ENCODE assay signal across 21 mouse cellular contexts in genomic region chr13:60553326-60553725, GRCm38 (mm10). TPM values are rescaled to one million over a fixed set of nuclear protein-coding genes. Genes with fewer than 3 reads are reported as not detected.
DNase-seq lines count a peak whose midpoint lies in the region; ATAC-seq lines count a peak whose summit lies in the region.
"Had no signal": no experiment of that assay in that cellular context is flagged by ENCODE, and none has a peak within 500 bp of the region (broad histone marks: within the 10 kb centered on the region; RNA-seq: fewer than 3 reads in every experiment).

No protein-coding gene starts in this region.

- H3K9ac ChIP-seq in midbrain, embryonic 11.5 days (ENCODE audit: low read length), result no peak overlapping the region
- no peak overlapping the region for H3K9ac ChIP-seq in midbrain, embryonic 16.5 days (ENCODE audit: low read depth, low read length)
- H3K9ac ChIP-seq: forebrain, embryonic 13.5 days; hindbrain, embryonic 13.5 days; intestine, embryonic 15.5 days had no signal

- ATAC-seq in midbrain, embryonic 11.5 days (ENCODE audit: low FRiP score), result no peak
- no peak for ATAC-seq in midbrain, embryonic 16.5 days
- ATAC-seq: activated CD4-positive, CD25-positive, alpha-beta regulatory T cell, adult 4 months; forebrain, embryonic 13.5 days; forebrain, embryonic 16.5 days; hindbrain, embryonic 16.5 days; intestine, embryonic 15.5 days had no signal

- H3K27ac ChIP-seq in midbrain, embryonic 11.5 days (ENCODE audit: low read depth, low read length), result no peak overlapping the region
- H3K27ac ChIP-seq in midbrain, embryonic 16.5 days (ENCODE audit: low read length), result no peak overlapping the region
- H3K27ac ChIP-seq: forebrain, embryonic 10.5 days; forebrain, embryonic 13.5 days; hindbrain, embryonic 10.5 days; hindbrain, embryonic 13.5 days; intestine, embryonic 15.5 days had no signal

- no peak overlapping the region for H3K4me3 ChIP-seq in midbrain, embryonic 11.5 days (ENCODE audit: low read depth, low read length)
- H3K4me3 ChIP-seq in midbrain, embryonic 16.5 days (ENCODE audit: low read depth, low read length), result no peak overlapping the region
- H3K4me3 ChIP-seq: forebrain, embryonic 10.5 days; forebrain, embryonic 13.5 days; hindbrain, embryonic 10.5 days; hindbrain, embryonic 13.5 days; intestine, embryonic 15.5 days had no signal

- H3K4me2 ChIP-seq in midbrain, embryonic 11.5 days, result no peak overlapping the region
- H3K4me2 ChIP-seq in midbrain, embryonic 16.5 days (ENCODE audit: low read length), result no peak overlapping the region
- H3K4me2 ChIP-seq: forebrain, embryonic 13.5 days; heart, embryonic 11.5 days; hindbrain, embryonic 13.5 days; intestine, embryonic 15.5 days had no signal

- H3K9me3 ChIP-seq in midbrain, embryonic 11.5 days (ENCODE audit: control insufficient read depth, low read length), result no peaks in the 10 kb centered on the region
- no peaks in the 10 kb centered on the region for H3K9me3 ChIP-seq in midbrain, embryonic 16.5 days (replicated peaks; ENCODE audit: control insufficient read depth, low read length, poor library complexity, severe bottlenecking)
- H3K9me3 ChIP-seq: forebrain, embryonic 10.5 days; forebrain, embryonic 13.5 days; hindbrain, embryonic 10.5 days; hindbrain, embryonic 13.5 days; intestine, embryonic 15.5 days had no signal

- peak; percentile 60 for DNase-seq in adrenal gland, adult 2 months
- no peak for DNase-seq in adrenal gland, adult 18-20 months (ENCODE audit: low spot score in 2 of 2)
- DNase-seq in midbrain, embryonic 11.5 days (ENCODE audit: low spot score, missing footprints), result peak; percentile 44
- DNase-seq in adrenal gland, postnatal 25 days, result peak; percentile 43
- DNase-seq in heart, postnatal 4 days, result no peak
- DNase-seq: cerebellum, adult 11 months; cerebellum, adult 2 months; cerebellum, adult 9-11 months; gastrocnemius, postnatal 14 days; heart, adult 11 months; kidney, adult 11 months had no signal

- H3K36me3 ChIP-seq in midbrain, embryonic 11.5 days (ENCODE audit: control insufficient read depth, insufficient read depth, low read length), result no peaks in the 10 kb centered on the region
- H3K36me3 ChIP-seq in midbrain, embryonic 16.5 days (ENCODE audit: control insufficient read depth, insufficient read depth, low read length), result no peaks in the 10 kb centered on the region
- H3K36me3 ChIP-seq: forebrain, embryonic 10.5 days; hindbrain, embryonic 10.5 days; hindbrain, embryonic 13.5 days; intestine, embryonic 15.5 days had no signal

- H3K27me3 ChIP-seq in midbrain, embryonic 11.5 days (ENCODE audit: control insufficient read depth, insufficient read depth, low read length), result no peaks in the 10 kb centered on the region
- H3K27me3 ChIP-seq in midbrain, embryonic 16.5 days (ENCODE audit: control insufficient read depth, insufficient read depth, low read depth, low read length), result no peaks in the 10 kb centered on the region
- H3K27me3 ChIP-seq: forebrain, embryonic 13.5 days; hindbrain, embryonic 13.5 days; intestine, embryonic 15.5 days had no signal

- 76% methylated on average over 3 of the region's 3 CpGs for WGBS in midbrain, embryonic 11.5 days
- 81% methylated on average over 3 of the region's 3 CpGs for WGBS in midbrain, embryonic 16.5 days

- H3K4me1 ChIP-seq in midbrain, embryonic 11.5 days (ENCODE audit: control insufficient read depth, insufficient read depth, low read length), result no peaks in the 10 kb centered on the region
- H3K4me1 ChIP-seq in midbrain, embryonic 16.5 days (ENCODE audit: control insufficient read depth, insufficient read depth, low read length), result no peaks in the 10 kb centered on the region
- H3K4me1 ChIP-seq: forebrain, embryonic 13.5 days; hindbrain, embryonic 10.5 days; hindbrain, embryonic 13.5 days; intestine, embryonic 15.5 days had no signal

RNA-seq across cellular contexts. Expression of gene Dapk1, which starts 48.4 kb away (rescaled TPM):
- 10 to 100 TPM; 15.5 to 18.9 TPM for total RNA-seq in adrenal gland, adult 2 months (2021)
- polyA plus RNA-seq in adrenal gland, adult 2 months (2012; rRNA removed), result 25.8 and 29.9 TPM in 2 replicates
- total RNA-seq in adrenal gland, adult 18-20 months (2021), result 10 to 100 TPM; 16.3 to 22.5 TPM
- polyA plus RNA-seq in midbrain, embryonic 11.5 days (2014; fragmentation: Nextera tagmentation; extraction: Ambion mirVana), result 15.2 and 17.2 TPM in 2 replicates
- 44.6 and 47.5 TPM in 2 replicates for polyA plus RNA-seq in midbrain, embryonic 16.5 days (2015; fragmentation: Nextera tagmentation; extraction: Ambion mirVana)
- total RNA-seq in adrenal gland, postnatal 25 days (2021), result 10.8 and 11.5 TPM in 2 replicates
- total RNA-seq in heart, postnatal 4 days (2021), result 10 to 100 TPM; 15.9 to 22.7 TPM

Comparison
In these comparisons a context has a peak if more than half of its experiments do, and no peak if none do; other contexts are left out.
1. DNase-seq: peak in adrenal gland, adult 2 months (single experiment), midbrain, embryonic 11.5 days (single experiment) and adrenal gland, postnatal 25 days (single experiment); none in adrenal gland, adult 18-20 months (0 of 2) and heart, postnatal 4 days (single experiment).